Mouse (Mus musculus) hindbrain, embryonic 11.5 days (tissue): ENCODE results near the gene Fads3. TPM values are rescaled to one million over a fixed set of nuclear protein-coding genes. Genes with fewer than 3 reads are reported as not detected.

ENCODE experiments used
- ATAC-seq: fragments of 200-750 bp; cut with Nextera tagmentation; 2 replicates; pipeline ENCODE4 v1.8.0; 2017; ENCODE audit warnings: mild to moderate bottlenecking, moderate TSS enrichment, moderate library complexity; ENCODE audit not compliant: low FRiP score
- DNase-seq: peaks from one replicate; pipeline ENCODE4 v3.0.0-alpha.2; 2015; ENCODE audit warnings: low spot score
- H3K27ac ChIP-seq: fragments of 300-500 bp; sonication (generic); 2 replicates; pipeline ENCODE4 v1.5.1; 2014; ENCODE audit warnings: mild to moderate bottlenecking, low read depth, low read length
- H3K27me3 ChIP-seq: fragments of 300-500 bp; sonication (generic); 2 replicates; pipeline ENCODE4 v1.6.1; 2014; ENCODE audit warnings: mild to moderate bottlenecking, low read length, moderate library complexity, mixed read lengths; ENCODE audit not compliant: control insufficient read depth, insufficient read depth
- H3K36me3 ChIP-seq: fragments of 300-500 bp; sonication (generic); 2 replicates; pipeline ENCODE4 v1.6.1; 2014; ENCODE audit warnings: mild to moderate bottlenecking, low read length, moderate library complexity, mixed read lengths; ENCODE audit not compliant: control insufficient read depth, insufficient read depth
- H3K4me1 ChIP-seq: fragments of 300-500 bp; sonication (generic); replicated peaks from 2 replicates; pipeline ENCODE4 v1.6.1; 2014; ENCODE audit warnings: low read length, mixed read lengths; ENCODE audit not compliant: control insufficient read depth, insufficient read depth
- H3K4me2 ChIP-seq: fragments of 300-500 bp; sonication (generic); replicated peaks from 2 replicates; pipeline ENCODE4 v1.6.1; 2014; ENCODE audit warnings: mild to moderate bottlenecking, low read depth, low read length
- H3K4me3 ChIP-seq: fragments of 300-500 bp; sonication (generic); 2 replicates; pipeline ENCODE4 v1.5.1; 2014; ENCODE audit warnings: low read depth, low read length
- H3K9ac ChIP-seq: fragments of 300-500 bp; sonication (generic); 2 replicates; pipeline ENCODE4 v1.6.1; 2014; ENCODE audit warnings: low read depth, low read length
- H3K9me3 ChIP-seq: fragments of 300-500 bp; sonication (generic); 2 replicates; pipeline ENCODE4 v1.6.1; 2016; ENCODE audit warnings: low read length; ENCODE audit not compliant: control insufficient read depth
- WGBS: fragments of 180-500 bp; shearing (Covaris S2); extraction: QIAGEN DNeasy Blood & Tissue Kit; methylation state at CpG from one replicate; pipeline ENCODE4 v1.1.7; 2014; 5-methylcytosine and 5-hydroxymethylcytosine counted together
- polyA plus RNA-seq: library from polyadenylated mRNA; unstranded; fragments of >200 nt; fragmentation: Nextera tagmentation; extraction: Ambion mirVana; gene quantifications from 2 replicates; pipeline ENCODE4 v1.2.1, GENCODE M21; 2014

The Fads3 gene
- polyA plus RNA-seq, 1 experiment from 2014 or later = 5.7 TPM

- ATAC-seq = no peak
- 80% methylated on average over 2 of the region's 2 CpGs for WGBS
Observed at GRCm38 (mm10) chr19:10039615-10040014, 1.8 kb upstream of the Fads3 start.

GRCm38 (mm10) chr19:10040866-10041387 is 442 bp upstream of the Fads3 start:
- H3K4me1 ChIP-seq = peaks cover 9% of the 10 kb centered on the region; the same call in 1 of the 2 replicates
- DNase-seq = no peak
- 7% methylated on average over 14 of the region's 20 CpGs for WGBS

More at GRCm38 (mm10) chr19:10039615-10040014, 1.8 kb upstream of the Fads3 start:
- no peak overlapping the region for H3K9ac ChIP-seq
- no peaks in the 10 kb centered on the region for H3K9me3 ChIP-seq
- 0 out of 2 replicates have a peak, but pooled peaks cover 4% of the 10 kb centered on the region for H3K27me3 ChIP-seq
- H3K4me2 ChIP-seq = no peak overlapping the region
- no peak overlapping the region for H3K4me3 ChIP-seq
- no peaks in the 10 kb centered on the region for H3K36me3 ChIP-seq
- DNase-seq = no peak
- peaks cover 9% of the 10 kb centered on the region; the same call in 1 of the 2 replicates for H3K4me1 ChIP-seq
- H3K27ac ChIP-seq = no peak overlapping the region

GRCm38 (mm10) chr19:10042232-10042631 is 863 bp downstream of the Fads3 start:
- 67% methylated on average over 6 of the region's 6 CpGs for WGBS
- no peak for DNase-seq
- Histone ChIP-seq H3K9ac (peak overlapping the region; percentile 71; the same call in 1 of the 2 replicates), H3K4me2 (peak overlapping the region; percentile 99), H3K27me3 (0 out of 2 replicates have a peak, but pooled peaks cover 4% of the 10 kb centered on the region), H3K27ac (no peak overlapping the region), H3K36me3 (no peaks in the 10 kb centered on the region), H3K9me3 (no peaks in the 10 kb centered on the region), H3K4me3 (peak overlapping the region; percentile 54), H3K4me1 (peaks cover 9% of the 10 kb centered on the region; the same call in 1 of the 2 replicates)
- peak; percentile 17; the same call in 1 of the 2 replicates for ATAC-seq

More at GRCm38 (mm10) chr19:10040866-10041387, 442 bp upstream of the Fads3 start:
- peak overlapping the region; percentile 99 for H3K4me2 ChIP-seq
- peak overlapping the region; percentile 54 for H3K4me3 ChIP-seq
- peak overlapping the region; percentile 71 for H3K9ac ChIP-seq
- 0 out of 2 replicates have a peak, but pooled peaks cover 4% of the 10 kb centered on the region for H3K27me3 ChIP-seq
- no peak; the same call in 1 of the 2 replicates for ATAC-seq
- no peak overlapping the region for H3K27ac ChIP-seq
- no peaks in the 10 kb centered on the region for H3K9me3 ChIP-seq
- no peaks in the 10 kb centered on the region for H3K36me3 ChIP-seq

GRCm38 (mm10) chr19:10042816-10043215 is 1.4 kb downstream of the Fads3 start:
- Histone ChIP-seq H3K4me2 (no peak overlapping the region), H3K36me3 (no peaks in the 10 kb centered on the region), H3K27me3 (0 out of 2 replicates have a peak, but pooled peaks cover 4% of the 10 kb centered on the region), H3K4me3 (no peak overlapping the region), H3K4me1 (peaks cover 9% of the 10 kb centered on the region; the same call in 1 of the 2 replicates), H3K9ac (no peak overlapping the region), H3K27ac (no peak overlapping the region), H3K9me3 (no peaks in the 10 kb centered on the region)
- no peak for ATAC-seq
- 81% methylated on average over 4 of the region's 4 CpGs for WGBS
- DNase-seq = no peak

- Histone ChIP-seq H3K27ac (no peak overlapping the region), H3K9me3 (no peaks in the 10 kb centered on the region), H3K27me3 (0 out of 2 replicates have a peak, but pooled peaks cover 4% of the 10 kb centered on the region), H3K9ac (no peak overlapping the region), H3K36me3 (no peaks in the 10 kb centered on the region), H3K4me3 (no peak overlapping the region), H3K4me2 (no peak overlapping the region), H3K4me1 (peaks cover 9% of the 10 kb centered on the region; the same call in 1 of the 2 replicates)
- ATAC-seq (no peak), DNase-seq (no peak)
Observed at GRCm38 (mm10) chr19:10043643-10044042, 2.3 kb downstream of the Fads3 start.

- WGBS = 85% methylated on average over 2 of the region's 2 CpGs
- H3K4me2 ChIP-seq = no peak overlapping the region
- no peaks in the 10 kb centered on the region for H3K9me3 ChIP-seq
- no peak overlapping the region for H3K4me3 ChIP-seq
- peaks cover 9% of the 10 kb centered on the region; the same call in 1 of the 2 replicates for H3K4me1 ChIP-seq
- no peak overlapping the region for H3K9ac ChIP-seq
- no peaks in the 10 kb centered on the region for H3K36me3 ChIP-seq
- DNase-seq = no peak
- 0 out of 2 replicates have a peak, but pooled peaks cover 2% of the 10 kb centered on the region for H3K27me3 ChIP-seq
- ATAC-seq = no peak
- no peak overlapping the region for H3K27ac ChIP-seq
Observed at GRCm38 (mm10) chr19:10045707-10046106, 4.3 kb downstream of the Fads3 start.

GRCm38 (mm10) chr19:10046346-10046745 is 5.0 kb downstream of the Fads3 start:
- no peak overlapping the region for H3K4me3 ChIP-seq
- 0 out of 2 replicates have a peak, but pooled peaks cover 2% of the 10 kb centered on the region for H3K27me3 ChIP-seq
- no peak overlapping the region for H3K4me2 ChIP-seq
- no peaks in the 10 kb centered on the region for H3K36me3 ChIP-seq
- H3K9ac ChIP-seq = no peak overlapping the region
- H3K27ac ChIP-seq = no peak overlapping the region
- peaks cover 6% of the 10 kb centered on the region; the same call in 1 of the 2 replicates for H3K4me1 ChIP-seq
- no peak for DNase-seq
- 84% methylated on average over 4 of the region's 4 CpGs for WGBS
- no peak for ATAC-seq
- no peaks in the 10 kb centered on the region for H3K9me3 ChIP-seq

GRCm38 (mm10) chr19:10046983-10047382 is 5.6 kb downstream of the Fads3 start:
- no peak for DNase-seq
- H3K9me3 ChIP-seq = no peaks in the 10 kb centered on the region
- H3K4me1 ChIP-seq = peaks cover 4% of the 10 kb centered on the region; the same call in 1 of the 2 replicates
- H3K36me3 ChIP-seq = no peaks in the 10 kb centered on the region
- H3K4me3 ChIP-seq = no peak overlapping the region
- H3K27ac ChIP-seq = no peak overlapping the region
- no peak overlapping the region for H3K9ac ChIP-seq
- 0 out of 2 replicates have a peak, but pooled peaks cover under 1% of the 10 kb centered on the region for H3K27me3 ChIP-seq
- no peak overlapping the region for H3K4me2 ChIP-seq
- ATAC-seq = no peak
- 64% methylated on average over 3 of the region's 3 CpGs for whole genome bisulfite sequencing

- Histone ChIP-seq H3K4me1 (no peaks in the 10 kb centered on the region), H3K36me3 (no peaks in the 10 kb centered on the region), H3K4me3 (no peak overlapping the region), H3K9me3 (no peaks in the 10 kb centered on the region), H3K4me2 (no peak overlapping the region), H3K27ac (no peak overlapping the region), H3K27me3 (no peaks in the 10 kb centered on the region), H3K9ac (no peak overlapping the region)
- ATAC-seq = no peak
- no peak for DNase-seq
Observed at GRCm38 (mm10) chr19:10049533-10049932, 8.2 kb downstream of the Fads3 start.
